ENCODE assay signal across 23 mouse cellular contexts in the genomic region with DNA sequence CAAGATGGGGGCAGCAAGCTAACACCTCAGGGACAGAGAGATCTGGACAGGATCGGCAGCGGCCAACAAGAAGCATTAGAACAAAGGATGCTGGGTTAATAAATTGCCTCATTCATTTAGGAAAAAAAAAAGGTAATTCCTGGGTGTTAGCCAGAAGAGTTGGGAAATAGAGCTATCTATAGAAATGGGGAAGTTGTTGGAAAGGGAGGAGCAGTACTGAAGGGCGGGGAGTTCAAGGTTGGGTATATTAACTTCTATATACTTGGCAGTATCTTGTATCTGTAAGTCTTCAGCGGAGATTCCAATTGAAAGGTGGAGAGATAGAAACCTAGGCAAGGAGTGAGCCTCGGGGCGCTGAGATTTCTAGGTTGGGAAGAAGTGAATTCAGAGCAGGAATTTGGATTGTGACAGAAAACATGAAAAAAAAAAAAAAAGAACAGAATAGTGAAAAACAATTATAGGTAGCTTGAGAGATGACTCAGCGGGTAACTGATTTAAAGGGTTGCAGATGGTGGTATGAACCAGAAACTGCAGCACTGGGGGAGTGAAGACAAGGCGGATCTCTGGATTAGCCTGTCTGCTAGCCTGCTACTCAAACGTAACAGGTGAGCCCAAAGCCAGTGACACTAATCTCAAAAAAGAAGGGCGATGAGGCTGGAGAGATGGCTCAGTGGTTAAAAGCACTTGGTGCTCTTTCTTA. TPM values are rescaled to one million over a fixed set of nuclear protein-coding genes. Genes with fewer than 3 reads are reported as not detected.
DNase-seq lines count a peak whose midpoint lies in the region; ATAC-seq and TF ChIP-seq lines count a peak whose summit lies in the region.
"Had no signal": no experiment of that assay in that cellular context is flagged by ENCODE, and none has a peak within 500 bp of the region (broad histone marks: within the 10 kb centered on the region; RNA-seq: fewer than 3 reads in every experiment).

No protein-coding gene starts in this region.

- no peak for TF ChIP-seq POLR2A in small intestine, adult 2 months (IDR thresholded peaks at IDR 0.05; ENCODE audit: low read depth, low read length)

- no peak for TF ChIP-seq CTCF in lung, postnatal 0 days (IDR thresholded peaks at IDR 0.05)
- TF ChIP-seq CTCF in E14TG2a.4 (conservative IDR thresholded peaks at IDR 0.05; ENCODE audit: low read length), result no peak
- no peak for TF ChIP-seq CTCF in small intestine, adult 2 months (IDR thresholded peaks at IDR 0.05; ENCODE audit: extremely low read depth, insufficient read length, insufficient replicate concordance, low read depth, low read length)

- 73% methylated on average over 10 of the region's 10 CpGs for WGBS in lung, postnatal 0 days
- 39% methylated on average over 10 of the region's 10 CpGs for WGBS in small intestine, adult 2 months
- 91% methylated on average over 10 of the region's 10 CpGs for WGBS in midbrain, embryonic 15.5 days

- H3K4me2 ChIP-seq in lung, postnatal 0 days (replicated peaks; ENCODE audit: low read depth, low read length), result no peak overlapping the region
- no peak overlapping the region for H3K4me2 ChIP-seq in midbrain, embryonic 15.5 days
- H3K4me2 ChIP-seq: heart, embryonic 11.5 days; hindbrain, embryonic 14.5 days; kidney, embryonic 15.5 days; liver, embryonic 11.5 days; lung, embryonic 14.5 days had no signal

- peak; percentile 46 for DNase-seq in lung, postnatal 0 days (ENCODE audit: low spot score)
- DNase-seq in lung, postnatal 4 days, result no peak
- no peak for DNase-seq in gastrocnemius, postnatal 10 days
- DNase-seq: adrenal gland, postnatal 36 days; cerebellum, adult 2 months; cerebellum, postnatal 36 days; heart, postnatal 14 days; kidney, postnatal 4 days; layer of hippocampus, adult 9-11 months; lung, embryonic 14.5 days; right cerebral cortex, postnatal 4 days; thymus, postnatal 36 days had no signal

- no peaks in the 10 kb centered on the region for H3K9me3 ChIP-seq in lung, postnatal 0 days (ENCODE audit: low read length)
- H3K9me3 ChIP-seq in E14TG2a.4 (ENCODE audit: low read length), result no peaks in the 10 kb centered on the region
- no peaks in the 10 kb centered on the region for H3K9me3 ChIP-seq in midbrain, embryonic 15.5 days
- H3K9me3 ChIP-seq: kidney, embryonic 15.5 days; limb, embryonic 10.5 days had no signal

- no peak overlapping the region for H3K4me3 ChIP-seq in lung, postnatal 0 days (ENCODE audit: low read depth, low read length)
- H3K4me3 ChIP-seq in E14TG2a.4 (replicated peaks; ENCODE audit: low read length), result peak overlapping the region; percentile 26; the same call in 1 of the 2 replicates
- no peak overlapping the region for H3K4me3 ChIP-seq in small intestine, adult 2 months (ENCODE audit: low read depth, low read length)
- H3K4me3 ChIP-seq in midbrain, embryonic 15.5 days, result no peak overlapping the region
- H3K4me3 ChIP-seq: kidney, embryonic 15.5 days; left cerebral cortex, adult 2 months; limb, embryonic 10.5 days had no signal

- no peaks in the 10 kb centered on the region for H3K27me3 ChIP-seq in lung, postnatal 0 days (replicated peaks; ENCODE audit: insufficient read depth, low read length)
- 0 out of 2 replicates have a peak, but pooled peaks cover 3% of the 10 kb centered on the region for H3K27me3 ChIP-seq in E14TG2a.4 (ENCODE audit: insufficient read depth, low read length)
- H3K27me3 ChIP-seq in small intestine, adult 2 months (ENCODE audit: control insufficient read depth, insufficient read depth, low read length), result no peaks in the 10 kb centered on the region
- H3K27me3 ChIP-seq in midbrain, embryonic 15.5 days (replicated peaks), result no peaks in the 10 kb centered on the region
- H3K27me3 ChIP-seq: kidney, embryonic 15.5 days had no signal

- 0 out of 2 replicates have a peak, but pooled peaks have one; percentile 23 for ATAC-seq in lung, postnatal 0 days
- peak; percentile 88 for ATAC-seq in granulocyte monocyte progenitor cell, adult 5-6 weeks (replicated peaks; ENCODE audit: poor library complexity, severe bottlenecking)
- no peak for ATAC-seq in midbrain, embryonic 15.5 days (replicated peaks)
- ATAC-seq: forebrain, embryonic 14.5 days had no signal

- TF ChIP-seq EP300 in lung, postnatal 0 days (IDR thresholded peaks at IDR 0.05), result no peak

- H3K9ac ChIP-seq in lung, postnatal 0 days (replicated peaks; ENCODE audit: low read depth), result no peak overlapping the region
- no peak overlapping the region for H3K9ac ChIP-seq in midbrain, embryonic 15.5 days
- H3K9ac ChIP-seq: hindbrain, embryonic 14.5 days; kidney, embryonic 15.5 days; lung, embryonic 14.5 days had no signal

- no peaks in the 10 kb centered on the region for H3K4me1 ChIP-seq in lung, postnatal 0 days (ENCODE audit: insufficient read depth, low read depth, low read length)
- peaks cover 9% of the 10 kb centered on the region for H3K4me1 ChIP-seq in E14TG2a.4 (replicated peaks; ENCODE audit: low read depth, low read length)
- H3K4me1 ChIP-seq in small intestine, adult 2 months (ENCODE audit: control insufficient read depth, insufficient read depth, insufficient read length, low read length), result peaks cover 4% of the 10 kb centered on the region; the same call in 1 of the 2 replicates
- H3K4me1 ChIP-seq in midbrain, embryonic 15.5 days, result no peaks in the 10 kb centered on the region
- H3K4me1 ChIP-seq: kidney, embryonic 15.5 days; limb, embryonic 10.5 days had no signal

- no peaks in the 10 kb centered on the region for H3K36me3 ChIP-seq in lung, postnatal 0 days (ENCODE audit: insufficient read depth, low read length)
- H3K36me3 ChIP-seq in E14TG2a.4 (ENCODE audit: insufficient read depth, low read length), result no peaks in the 10 kb centered on the region
- no peaks in the 10 kb centered on the region for H3K36me3 ChIP-seq in small intestine, adult 2 months (ENCODE audit: control insufficient read depth, insufficient read depth, low read length)
- no peaks in the 10 kb centered on the region for H3K36me3 ChIP-seq in midbrain, embryonic 15.5 days (replicated peaks)
- H3K36me3 ChIP-seq: kidney, embryonic 15.5 days; limb, embryonic 10.5 days had no signal

- H3K27ac ChIP-seq in lung, postnatal 0 days (ENCODE audit: low read length), result no peak overlapping the region
- peak overlapping the region; percentile 7; the same call in 1 of the 2 replicates for H3K27ac ChIP-seq in small intestine, adult 2 months (ENCODE audit: insufficient read depth, low read depth, low read length)
- H3K27ac ChIP-seq in midbrain, embryonic 15.5 days, result no peak overlapping the region
- H3K27ac ChIP-seq: hindbrain, embryonic 14.5 days; kidney, embryonic 15.5 days; left cerebral cortex, adult 2 months; limb, embryonic 10.5 days had no signal

RNA-seq across cellular contexts. Expression of a gene that starts 14.2 kb away (rescaled TPM):
- polyA plus RNA-seq in lung, postnatal 0 days (2015; fragmentation: Nextera tagmentation; extraction: Ambion mirVana), result 5.6 and 6.0 TPM in 2 replicates
- 77.3 and 86.5 TPM in 2 replicates for total RNA-seq in granulocyte monocyte progenitor cell, adult 5-6 weeks (2014; fragmentation: Nextera tagmentation)
- 40.2 and 56.2 TPM in 2 replicates for total RNA-seq in granulocyte monocyte progenitor cell, adult 5-6 weeks (2017)
- 19.5 and 23.1 TPM in 2 replicates for polyA plus RNA-seq in small intestine, adult 2 months (2012; rRNA removed)
- 1 to 10 TPM; 1.9 to 2.8 TPM for total RNA-seq in gastrocnemius, postnatal 10 days (2021)
- 6.5 and 6.8 TPM in 2 replicates for polyA plus RNA-seq in midbrain, embryonic 15.5 days (2015; fragmentation: Nextera tagmentation; extraction: Ambion mirVana)

RNA-seq across cellular contexts. Expression of a gene that starts 37.1 kb away (rescaled TPM):
- 6.3 and 6.5 TPM in 2 replicates for polyA plus RNA-seq in lung, postnatal 0 days (2015; fragmentation: Nextera tagmentation; extraction: Ambion mirVana)
- 21.0 and 26.1 TPM in 2 replicates for total RNA-seq in granulocyte monocyte progenitor cell, adult 5-6 weeks (2014; fragmentation: Nextera tagmentation)
- total RNA-seq in granulocyte monocyte progenitor cell, adult 5-6 weeks (2017), result 11.1 and 12.5 TPM in 2 replicates
- 1.6 and 1.9 TPM in 2 replicates for polyA plus RNA-seq in small intestine, adult 2 months (2012; rRNA removed)
- 100 to 1,000 TPM; 369 to 472 TPM for total RNA-seq in gastrocnemius, postnatal 10 days (2021)
- polyA plus RNA-seq in midbrain, embryonic 15.5 days (2015; fragmentation: Nextera tagmentation; extraction: Ambion mirVana), result 15.8 and 17.6 TPM in 2 replicates
